Mouse (Mus musculus) left cerebral cortex, adult 9 months (tissue): ENCODE results near the gene Elmsan1.

Experiments used
- DNase-seq, 2 experiments: peaks; one replicate each; pipeline ENCODE4 v3.0.0; 2022; ENCODE audit warnings: low spot score in 2 of 2

The Elmsan1 gene

DNA sequence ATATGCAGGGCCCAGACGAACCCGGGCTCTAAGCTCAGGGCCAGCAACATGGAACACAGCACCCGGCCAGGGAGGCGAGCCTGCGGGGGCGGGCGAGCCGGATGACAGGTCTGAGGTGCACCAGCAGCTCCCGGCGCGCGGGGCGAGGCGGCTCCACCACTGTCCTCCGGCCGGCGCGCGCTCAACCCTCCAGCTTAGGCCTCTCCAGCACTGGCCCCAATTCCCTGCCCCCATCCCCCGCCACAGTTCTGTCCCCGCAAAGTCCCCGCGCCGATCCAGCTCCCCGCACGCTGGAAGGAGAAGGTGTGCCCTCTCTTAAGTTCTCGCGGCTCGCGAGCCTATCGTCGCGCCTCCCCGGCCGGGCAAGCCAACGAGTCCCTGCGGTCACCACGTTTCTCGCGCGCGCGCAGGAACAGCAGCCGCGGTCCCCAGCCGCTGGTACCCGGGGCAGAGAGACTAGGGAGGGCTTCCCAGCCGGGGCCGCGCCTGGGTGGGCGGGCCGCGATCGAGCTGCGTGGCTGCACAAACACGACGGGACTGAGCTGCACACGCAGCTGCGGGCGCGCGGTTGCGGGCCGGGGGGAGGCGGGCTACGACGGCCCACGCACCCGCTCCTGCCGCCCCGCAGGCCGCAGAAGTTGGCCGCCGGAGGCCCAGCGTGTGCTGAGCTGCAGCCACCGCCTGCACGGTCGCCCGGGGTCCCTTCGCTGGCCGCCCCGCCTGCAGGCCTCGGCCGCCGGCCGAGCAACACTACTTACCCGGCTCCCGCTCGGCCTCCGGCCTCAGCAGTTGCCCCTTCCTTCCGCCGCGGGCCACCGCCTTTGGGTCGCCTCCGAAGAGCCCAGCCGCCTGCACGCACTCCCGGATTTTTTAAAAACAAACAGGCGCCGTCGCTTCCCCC, 25.7 kb downstream of the Elmsan1 start:
- DNase-seq, result peak in 1 of 2 experiments; percentile 62

DNA sequence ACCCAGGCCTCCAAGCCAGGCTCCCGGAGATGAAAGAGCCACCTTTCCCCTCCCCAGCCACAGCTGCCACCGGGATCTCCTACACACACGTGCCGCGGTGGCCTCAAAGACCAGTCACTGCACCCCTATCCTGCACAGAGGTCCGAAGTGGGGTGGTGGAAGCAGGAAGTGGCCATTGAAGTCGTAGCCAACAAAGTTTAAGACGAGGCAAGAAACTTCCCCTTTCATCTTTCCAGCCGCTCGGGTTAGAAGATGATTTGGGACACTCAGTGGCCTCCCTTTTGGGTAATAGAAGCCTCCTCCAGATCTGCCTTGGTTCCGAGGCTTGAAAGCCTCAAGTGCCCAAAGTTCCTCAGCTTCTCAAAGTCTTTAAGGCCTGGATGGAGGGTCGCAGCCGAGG, 26.4 kb downstream of the Elmsan1 start:
- no peak for DNase-seq

- DNase-seq, result no peak
Observed at GRCm38 (mm10) chr12:84191770-84192169, 26.9 kb downstream of the Elmsan1 start.

DNA sequence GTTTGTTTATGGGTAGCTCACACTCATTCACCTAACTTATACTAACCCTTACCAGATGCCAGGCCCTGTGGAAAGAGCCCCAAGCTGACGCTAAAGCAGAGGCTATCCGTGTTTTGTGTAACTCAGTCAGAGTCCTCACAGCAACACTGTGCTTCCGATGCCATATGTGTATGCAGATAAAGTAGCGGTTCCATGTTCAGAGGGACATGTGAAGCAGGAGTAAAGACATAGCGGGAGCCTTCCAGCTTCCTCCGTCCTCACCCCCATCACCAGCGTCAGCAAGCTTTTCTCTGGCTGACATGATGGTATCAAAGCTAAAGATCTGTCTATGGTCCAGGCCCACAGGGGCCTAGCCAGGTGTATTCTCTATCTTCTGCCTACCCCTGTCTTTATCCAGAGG, 27.5 kb downstream of the Elmsan1 start:
- no peak for DNase-seq

DNA sequence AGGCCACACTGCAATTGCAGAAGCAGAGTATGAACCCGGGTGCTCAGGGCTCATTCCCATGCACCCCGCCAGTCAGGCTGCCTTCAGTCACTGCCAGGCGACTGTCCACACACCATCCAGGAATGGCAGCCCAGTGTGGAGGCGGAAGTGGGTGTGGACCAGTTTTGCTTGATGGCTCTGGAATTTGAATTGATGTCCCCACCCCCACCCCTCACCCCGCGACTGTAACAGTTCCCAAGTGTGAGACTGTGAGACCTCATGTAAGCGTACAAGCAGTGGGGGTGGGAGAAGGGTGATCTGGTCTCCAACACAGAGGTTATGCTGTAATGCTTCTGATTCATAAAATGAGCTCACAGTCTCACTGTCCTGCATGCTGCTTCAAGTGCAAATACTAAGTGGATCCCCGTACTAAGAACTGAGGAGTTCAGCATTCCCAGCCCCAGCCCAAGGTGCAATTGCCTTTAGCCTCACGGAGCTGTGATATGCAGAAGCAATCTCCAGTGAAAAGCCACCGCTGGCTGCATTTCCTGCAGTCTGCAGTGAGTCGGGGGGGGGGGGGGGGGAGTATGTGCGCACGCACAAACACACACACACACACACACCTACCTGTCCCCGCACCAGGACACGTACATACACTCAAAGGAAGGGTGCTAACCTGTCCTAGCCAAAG, 28.4 kb downstream of the Elmsan1 start:
- no peak for DNase-seq

DNA sequence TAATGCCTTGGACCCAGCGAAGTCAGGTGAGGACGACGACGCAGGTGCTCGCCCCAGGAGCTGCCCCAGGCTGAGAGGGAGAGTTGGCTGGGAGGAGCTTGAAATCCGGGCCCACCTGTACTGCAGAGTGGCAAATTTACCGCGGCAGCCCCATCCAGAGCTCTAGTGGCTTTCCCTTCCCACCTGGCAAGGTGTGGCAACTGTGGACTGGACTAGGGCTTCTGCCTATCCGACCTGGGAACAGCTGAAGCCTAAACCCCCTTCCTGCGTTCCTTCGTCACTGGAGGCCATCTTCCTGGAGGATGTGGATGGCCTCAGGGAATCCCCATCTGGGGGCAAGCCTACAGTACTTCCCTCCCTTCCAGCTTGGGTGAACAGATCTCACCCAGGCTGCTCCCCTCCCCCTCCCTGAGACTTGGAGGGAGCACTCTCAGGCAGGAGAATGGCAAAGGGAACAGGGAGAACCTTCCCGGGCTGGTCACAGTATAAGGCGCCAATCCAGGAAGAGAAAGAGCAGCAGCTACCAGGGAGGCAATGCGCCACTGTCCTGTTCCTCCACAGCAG, 29.7 kb downstream of the Elmsan1 start:
- DNase-seq, result no peak

DNA sequence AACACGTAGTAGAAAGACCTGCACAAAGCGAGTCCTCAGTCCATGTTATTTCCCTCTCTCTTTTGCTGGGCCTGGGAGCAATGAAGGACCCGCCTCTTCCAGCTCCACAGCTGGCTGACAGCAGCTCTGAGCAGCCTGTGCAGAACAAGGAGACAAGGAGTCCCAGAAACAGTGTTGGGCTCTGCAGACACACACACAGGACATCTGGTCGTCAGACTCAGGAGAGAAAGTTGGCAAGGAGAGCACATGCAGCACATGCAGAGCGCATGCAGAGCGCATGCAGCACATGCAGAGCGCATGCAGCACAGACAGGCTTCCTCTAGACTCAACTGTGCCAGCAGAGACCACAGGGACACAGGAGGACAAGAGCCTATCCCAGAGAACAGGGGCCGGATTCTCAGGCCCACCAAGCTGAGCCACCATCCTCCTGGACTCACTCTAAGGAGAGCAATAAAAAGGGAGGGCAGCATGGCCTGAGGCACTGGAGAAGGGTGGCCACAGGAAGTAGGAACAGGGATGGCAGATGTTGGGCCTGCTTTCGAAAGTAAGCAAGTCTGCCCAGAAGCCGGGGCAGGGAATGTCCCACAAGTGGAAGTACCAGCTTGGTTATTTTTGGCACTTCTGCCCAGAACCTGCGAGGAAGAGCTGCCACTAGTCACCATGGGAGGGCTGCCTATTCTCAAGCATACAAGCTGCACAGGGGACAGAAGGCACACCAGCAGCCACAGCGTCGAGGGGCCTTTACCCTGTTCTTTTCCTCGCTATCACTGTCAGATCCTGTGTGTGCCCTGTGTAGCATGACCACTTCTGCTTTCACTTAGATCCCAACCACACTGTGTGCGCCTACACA, 30.7 kb downstream of the Elmsan1 start:
- DNase-seq, result no peak

DNA sequence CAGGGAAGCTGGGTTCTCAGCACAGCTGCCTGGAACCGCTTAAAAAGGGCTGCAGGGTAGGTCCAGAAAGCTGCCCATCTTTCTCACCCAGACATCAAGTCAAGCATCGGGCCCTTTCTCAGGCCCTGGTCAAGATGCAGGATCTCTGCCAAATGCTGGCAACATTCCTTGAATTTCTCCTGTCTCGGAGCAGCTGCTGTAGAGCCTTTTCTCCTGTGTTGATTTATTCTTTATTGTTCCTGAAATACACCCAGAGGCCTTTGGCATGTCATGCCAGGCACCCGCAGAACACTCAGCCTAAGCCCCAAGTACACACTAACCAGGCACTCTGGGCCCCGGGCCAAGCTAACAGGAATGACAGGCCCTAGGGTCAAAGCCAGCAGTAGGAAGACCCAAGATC, 31.7 kb downstream of the Elmsan1 start:
- DNase-seq, result no peak

- DNase-seq, result no peak
Observed at GRCm38 (mm10) chr12:84186536-84186935, 32.1 kb downstream of the Elmsan1 start.

DNA sequence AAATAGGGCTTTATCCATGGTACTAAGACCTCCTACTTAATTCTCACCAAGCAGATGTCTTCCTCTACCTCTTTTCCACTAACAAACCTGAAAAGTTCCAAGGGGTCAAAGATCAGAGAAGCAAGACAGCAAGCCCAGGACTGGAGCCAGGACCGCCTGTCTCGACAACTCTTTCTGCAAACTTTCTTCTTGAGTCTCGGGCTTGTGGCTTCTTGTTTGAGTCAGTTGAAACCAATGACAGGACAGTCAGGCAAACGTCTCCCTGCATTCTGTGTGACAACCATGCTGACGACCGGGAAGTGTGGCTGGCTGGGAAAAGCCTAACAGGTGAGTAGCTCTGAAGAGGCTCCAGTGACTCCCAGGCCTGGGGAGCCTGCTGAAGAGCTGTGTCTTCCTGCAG, 33.1 kb downstream of the Elmsan1 start:
- DNase-seq, result no peak

GRCm38 (mm10) chr12:84184979-84185378, 33.7 kb downstream of the Elmsan1 start:
- DNase-seq, result no peak

DNA sequence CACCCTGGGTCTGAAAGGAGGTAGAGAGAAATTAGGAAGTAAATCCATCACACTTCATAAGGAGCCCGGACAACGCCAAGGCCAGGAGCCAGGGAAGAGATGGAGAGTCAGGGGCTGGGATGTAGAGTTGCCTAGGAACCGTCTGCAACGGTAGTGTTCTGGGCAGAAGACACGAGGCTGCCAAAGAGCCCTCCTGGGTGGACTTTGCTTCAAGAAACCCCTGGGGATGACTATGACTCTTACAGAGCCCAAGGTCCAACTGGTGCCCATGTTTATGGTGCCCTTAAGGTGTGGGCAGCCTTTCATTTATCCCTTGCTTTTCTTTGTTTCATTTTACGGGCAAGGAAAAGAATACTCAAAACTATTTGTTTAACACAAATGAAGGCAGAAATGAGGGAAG, 36.7 kb downstream of the Elmsan1 start:
- DNase-seq, result no peak

- peak in 1 of 2 experiments; percentile 35 for DNase-seq
Observed at GRCm38 (mm10) chr12:84180701-84181435, 37.8 kb downstream of the Elmsan1 start.

GRCm38 (mm10) chr12:84180090-84180489, 38.6 kb downstream of the Elmsan1 start:
- DNase-seq, result no peak

DNA sequence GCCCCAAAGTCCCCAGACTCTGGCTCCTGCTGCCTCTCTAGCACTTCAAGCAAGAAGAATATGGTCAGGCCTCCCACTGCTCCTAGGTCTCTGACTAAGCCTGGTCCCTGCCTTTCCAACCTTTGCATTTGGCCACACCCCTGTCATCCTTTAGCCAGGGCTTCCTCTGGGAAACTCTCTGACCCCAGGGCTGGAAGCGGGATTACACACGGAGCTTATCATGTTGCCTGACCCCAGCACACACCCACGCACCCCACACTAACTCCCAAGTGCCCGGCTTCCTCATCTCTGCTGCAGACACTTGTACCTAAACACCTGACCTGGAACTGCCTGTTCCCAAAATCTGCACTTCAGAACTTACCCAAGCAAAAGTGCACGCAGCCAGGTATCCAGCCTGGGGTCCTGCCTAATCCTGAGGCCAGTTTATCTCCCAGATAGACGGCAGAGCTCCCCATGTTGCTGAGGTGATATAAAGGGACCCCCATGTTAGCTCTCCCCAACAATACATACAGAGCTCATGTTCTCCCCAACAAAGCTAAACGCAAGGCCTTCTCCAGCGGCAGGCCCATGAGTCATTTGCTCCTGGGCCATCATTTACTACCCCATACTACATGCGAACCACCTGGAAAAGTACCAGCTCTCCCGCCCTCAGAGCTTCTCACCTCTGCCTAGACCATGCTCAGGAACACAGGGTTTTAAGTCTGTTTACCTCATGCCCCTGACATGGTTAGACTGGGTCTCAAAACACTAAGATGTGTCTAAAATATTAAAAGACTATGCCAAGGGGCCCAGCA, 39.8 kb downstream of the Elmsan1 start:
- DNase-seq, result no peak

- DNase-seq, result no peak
Observed at GRCm38 (mm10) chr12:84178052-84178451, 40.6 kb downstream of the Elmsan1 start.

- DNase-seq, result no peak
Observed at GRCm38 (mm10) chr12:84176886-84177765, 41.6 kb downstream of the Elmsan1 start.

DNA sequence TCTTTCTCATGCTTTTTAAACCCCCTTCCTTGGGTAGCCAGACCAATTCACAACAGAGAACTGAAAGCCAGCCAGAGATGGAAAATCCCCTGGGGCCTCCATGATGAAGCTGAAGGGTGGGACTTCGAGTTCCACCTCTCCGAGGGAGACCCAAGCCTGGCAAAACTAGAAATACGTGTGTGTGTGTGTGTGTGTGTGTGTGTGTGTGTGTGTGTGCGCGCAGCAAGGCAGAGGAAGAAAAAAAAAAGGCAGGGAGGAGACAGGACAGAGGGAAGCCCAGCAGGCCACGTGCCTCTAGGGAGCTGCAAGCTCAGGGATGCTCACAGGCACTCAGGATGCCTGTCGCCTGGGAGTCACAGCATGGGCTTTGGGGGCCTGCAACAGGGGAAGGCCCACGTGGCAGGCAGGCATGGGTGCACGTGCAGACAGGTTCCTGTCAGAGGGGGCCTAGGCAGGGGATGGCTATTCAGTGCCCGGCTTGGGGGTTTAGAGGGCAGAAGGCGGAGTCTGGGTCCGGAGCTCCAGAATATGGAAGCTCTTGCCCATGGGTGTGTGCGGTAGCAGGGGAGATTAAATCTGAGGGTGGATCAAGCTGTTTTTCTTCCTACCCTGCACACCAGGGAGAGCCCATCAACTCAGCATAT, 42.4 kb downstream of the Elmsan1 start:
- peak in 1 of 2 experiments; percentile 45 for DNase-seq

DNA sequence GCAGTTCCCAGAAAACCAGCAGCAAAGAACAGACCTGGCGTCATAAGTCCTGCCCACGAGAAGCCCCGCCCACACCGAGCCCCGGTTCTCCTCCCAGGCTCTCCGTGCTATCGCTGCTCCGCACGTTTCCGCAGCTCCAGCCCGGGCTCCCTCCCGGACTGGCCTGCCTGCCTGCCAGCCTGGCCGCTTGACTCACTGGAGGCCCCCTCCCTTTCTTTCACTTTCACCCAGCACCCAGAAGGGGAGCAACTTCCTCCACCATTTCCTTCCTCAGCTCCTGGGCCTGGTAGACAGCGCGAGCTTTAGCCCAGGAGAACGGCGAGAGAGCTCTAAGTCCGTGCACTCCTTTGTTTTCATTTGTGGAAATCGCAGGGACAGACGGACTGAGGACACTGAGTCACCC, 43.0 kb downstream of the Elmsan1 start:
- DNase-seq, result peak; percentile 66 to 86
